Mouse (Mus musculus) naive thymus-derived CD4-positive, alpha-beta T cell, adult 2 months (primary cell): ENCODE data around the gene Hnrnpf.

Experiments used
- DNase-seq: peaks from one replicate; pipeline ENCODE4 v3.0.0-alpha.2; 2011; ENCODE audit warnings: low read depth

Gene Hnrnpf

GRCm38 (mm10) chr6:117891369-117892160 lies 8.6 kb upstream of the Hnrnpf start:
- peak; percentile 70 for DNase-seq

- peak; percentile 37 for DNase-seq
These were observed 7.7 kb upstream of the Hnrnpf start for GRCm38 (mm10) chr6:117892386-117892785.

- DNase-seq = no peak
These were observed 6.7 kb upstream of the Hnrnpf start for GRCm38 (mm10) chr6:117893435-117893834.

- DNase-seq = no peak
These were observed 2.3 kb upstream of the Hnrnpf start for GRCm38 (mm10) chr6:117897800-117898199.

GRCm38 (mm10) chr6:117901510-117902402 lies 1.6 kb downstream of the Hnrnpf start:
- DNase-seq = no peak

GRCm38 (mm10) chr6:117902556-117902955 lies 2.4 kb downstream of the Hnrnpf start:
- DNase-seq = no peak

- DNase-seq = no peak
These were observed 3.7 kb downstream of the Hnrnpf start for GRCm38 (mm10) chr6:117903836-117904235.

- DNase-seq = no peak
These were observed 5.3 kb downstream of the Hnrnpf start for GRCm38 (mm10) chr6:117905260-117905930.

- DNase-seq = no peak
These were observed 5.9 kb downstream of the Hnrnpf start for GRCm38 (mm10) chr6:117906015-117906531.

- DNase-seq = peak; percentile 99
These were observed 6.6 kb downstream of the Hnrnpf start for GRCm38 (mm10) chr6:117906590-117907271.

- DNase-seq = peak; percentile 97
These were observed 7.3 kb downstream of the Hnrnpf start for GRCm38 (mm10) chr6:117907301-117907978.

- no peak for DNase-seq
These were observed 7.8 kb downstream of the Hnrnpf start for GRCm38 (mm10) chr6:117907979-117908355.

- peak; percentile 61 for DNase-seq
These were observed 8.3 kb downstream of the Hnrnpf start for GRCm38 (mm10) chr6:117908424-117908900.

GRCm38 (mm10) chr6:117910120-117910661 lies 10.1 kb downstream of the Hnrnpf start:
- DNase-seq = no peak

- DNase-seq = no peak
These were observed 14.4 kb downstream of the Hnrnpf start for GRCm38 (mm10) chr6:117914541-117914940.

GRCm38 (mm10) chr6:117916205-117916736 lies 16.1 kb downstream of the Hnrnpf start:
- no peak for DNase-seq

- peak; percentile 91 for DNase-seq
These were observed 16.8 kb downstream of the Hnrnpf start for GRCm38 (mm10) chr6:117916737-117917426.

- DNase-seq = peak; percentile 82
These were observed 17.5 kb downstream of the Hnrnpf start for GRCm38 (mm10) chr6:117917576-117917975.

- no peak for DNase-seq
These were observed 17.9 kb downstream of the Hnrnpf start for GRCm38 (mm10) chr6:117918043-117918442.
